Mouse (Mus musculus): ENCODE results near the gene Fstl1.

Fstl1 gene

GRCm38 (mm10) chr16:37869470-37870231 is 93.0 kb downstream of the Fstl1 start:
- no peak for DNase-seq

GRCm38 (mm10) chr16:37871112-37871715 is 94.5 kb downstream of the Fstl1 start:
- peak in 1 of 2 experiments; percentile 38 for DNase-seq

GRCm38 (mm10) chr16:37874501-37875235 is 98.0 kb downstream of the Fstl1 start:
- no peak for DNase-seq

GRCm38 (mm10) chr16:37877406-37877805 is 100.7 kb downstream of the Fstl1 start:
- no peak for DNase-seq

GRCm38 (mm10) chr16:37878951-37879505 is 102.4 kb downstream of the Fstl1 start:
- no peak for DNase-seq

GRCm38 (mm10) chr16:37879750-37880419 is 103.2 kb downstream of the Fstl1 start:
- DNase-seq = no peak

- no peak for DNase-seq
Measured at GRCm38 (mm10) chr16:37881168-37881567, 104.5 kb downstream of the Fstl1 start.
